In the genomic region with DNA sequence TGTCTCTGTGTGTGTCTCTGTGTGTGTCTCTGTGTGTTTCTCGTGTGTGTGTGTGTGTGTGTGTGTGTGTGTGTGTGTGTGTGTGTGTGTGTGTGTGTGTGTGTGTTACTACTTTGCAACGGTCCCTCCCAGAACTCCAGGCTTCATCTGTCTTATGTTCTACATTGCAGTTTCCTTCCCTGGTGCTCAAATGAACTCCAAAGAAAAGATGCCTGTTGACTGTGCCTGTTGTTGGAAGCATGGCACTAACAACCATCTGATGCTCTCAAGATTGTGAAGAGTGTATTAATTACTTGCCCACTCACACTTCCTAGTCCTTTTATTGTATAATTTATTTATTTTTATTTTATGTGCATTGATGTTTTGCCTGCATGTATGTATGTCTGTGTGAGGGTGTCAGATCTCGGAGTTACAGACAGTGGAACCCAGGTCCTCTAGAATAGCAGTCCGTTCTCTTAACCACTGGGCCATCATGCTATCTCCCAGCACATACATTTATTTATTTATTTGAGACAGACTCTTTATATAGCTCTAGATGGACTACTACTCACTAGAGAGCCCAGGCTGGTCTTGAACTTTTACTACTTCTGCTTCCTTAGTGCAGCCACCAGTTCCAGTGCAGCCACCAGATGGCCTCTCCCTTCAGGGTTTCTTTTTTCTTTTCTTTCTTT, we compare ENCODE assay signal across 8 mouse cellular contexts. TPM values are rescaled to one million over a fixed set of nuclear protein-coding genes. Genes with fewer than 3 reads are reported as not detected.
DNase-seq lines count a peak whose midpoint lies in the region; ATAC-seq and TF ChIP-seq lines count a peak whose summit lies in the region.

No protein-coding gene starts in this region.

- no peak for TF ChIP-seq CTCF in layer of hippocampus, adult 2 months (conservative IDR thresholded peaks at IDR 0.05)

- no peaks in the 10 kb centered on the region for H3K27me3 ChIP-seq in embryonic facial prominence, embryonic 13.5 days
- no peaks in the 10 kb centered on the region for H3K27me3 ChIP-seq in intestine, embryonic 16.5 days (replicated peaks; ENCODE audit: control insufficient read depth, insufficient read depth, low read length)
- no peaks in the 10 kb centered on the region for H3K27me3 ChIP-seq in neural tube, embryonic 13.5 days

- H3K9me3 ChIP-seq in embryonic facial prominence, embryonic 13.5 days: no peaks in the 10 kb centered on the region
- no peaks in the 10 kb centered on the region for H3K9me3 ChIP-seq in intestine, embryonic 16.5 days (ENCODE audit: control insufficient read depth, low read length)
- H3K9me3 ChIP-seq in neural tube, embryonic 13.5 days: no peaks in the 10 kb centered on the region

- 0 out of 2 replicates have a peak, but pooled peaks have one; percentile 1 for ATAC-seq in embryonic facial prominence, embryonic 13.5 days (ENCODE audit: insufficient number of reproducible peaks, insufficient read depth, low FRiP score, low TSS enrichment, low read depth)
- peak; percentile 38 for ATAC-seq in intestine, embryonic 16.5 days
- ATAC-seq in neural tube, embryonic 13.5 days (ENCODE audit: low read depth): peak; percentile 21; the same call in 1 of the 2 replicates

- no peak overlapping the region for H3K27ac ChIP-seq in layer of hippocampus, adult 2 months
- peak overlapping the region; percentile 81; the same call in 1 of the 2 replicates for H3K27ac ChIP-seq in embryonic facial prominence, embryonic 13.5 days
- H3K27ac ChIP-seq in intestine, embryonic 16.5 days (ENCODE audit: low read length): no peak overlapping the region
- H3K27ac ChIP-seq in neural tube, embryonic 13.5 days (replicated peaks): peak overlapping the region; percentile 77; the same call in 1 of the 2 replicates

- 95% methylated on average over 2 of the region's 4 CpGs for WGBS in embryonic facial prominence, embryonic 13.5 days
- WGBS in intestine, embryonic 16.5 days: 45% methylated on average over 4 of the region's 4 CpGs
- 67% methylated on average over 3 of the region's 4 CpGs for WGBS in neural tube, embryonic 13.5 days

- H3K4me1 ChIP-seq in embryonic facial prominence, embryonic 13.5 days: peaks cover 8% of the 10 kb centered on the region
- peaks cover 6% of the 10 kb centered on the region; the same call in 1 of the 2 replicates for H3K4me1 ChIP-seq in intestine, embryonic 16.5 days (ENCODE audit: control insufficient read depth, insufficient read depth, low read length)
- peaks cover 17% of the 10 kb centered on the region for H3K4me1 ChIP-seq in neural tube, embryonic 13.5 days (replicated peaks)

- peak overlapping the region; percentile 96 for H3K9ac ChIP-seq in embryonic facial prominence, embryonic 13.5 days
- peak overlapping the region; percentile 95; the same call in 1 of the 2 replicates for H3K9ac ChIP-seq in intestine, embryonic 16.5 days (ENCODE audit: low read depth, low read length)
- peak overlapping the region; percentile 83 for H3K9ac ChIP-seq in neural tube, embryonic 13.5 days

- no peak for DNase-seq in layer of hippocampus, adult 2 months (ENCODE audit: low spot score in 2 of 2)
- no peak for DNase-seq in layer of hippocampus, adult 9-11 months
- DNase-seq in left cerebral cortex, adult 9 months (ENCODE audit: low spot score in 2 of 2): no peak
- DNase-seq in cerebellum, adult 9-11 months: no peak
- no peak for DNase-seq in urinary bladder, postnatal 25 days (ENCODE audit: low spot score)

- peak overlapping the region; percentile 65 for H3K4me2 ChIP-seq in embryonic facial prominence, embryonic 13.5 days
- H3K4me2 ChIP-seq in intestine, embryonic 16.5 days (ENCODE audit: low read depth, low read length): peak overlapping the region; percentile 64
- peak overlapping the region; percentile 72 for H3K4me2 ChIP-seq in neural tube, embryonic 13.5 days

- H3K36me3 ChIP-seq in embryonic facial prominence, embryonic 13.5 days: no peaks in the 10 kb centered on the region
- no peaks in the 10 kb centered on the region for H3K36me3 ChIP-seq in intestine, embryonic 16.5 days (ENCODE audit: control insufficient read depth, insufficient read depth, low read length)
- no peaks in the 10 kb centered on the region for H3K36me3 ChIP-seq in neural tube, embryonic 13.5 days

- peak overlapping the region; percentile 40 for H3K4me3 ChIP-seq in layer of hippocampus, adult 2 months
- H3K4me3 ChIP-seq in embryonic facial prominence, embryonic 13.5 days: peak overlapping the region; percentile 87
- peak overlapping the region; percentile 91 for H3K4me3 ChIP-seq in intestine, embryonic 16.5 days (ENCODE audit: low read length)
- peak overlapping the region; percentile 88 for H3K4me3 ChIP-seq in neural tube, embryonic 13.5 days

RNA-seq across cellular contexts. Expression of a gene that starts 0.5 kb away (rescaled TPM):
- total RNA-seq in layer of hippocampus, adult 2 months (2021): 10 to 100 TPM; 31.7 to 40.8 TPM
- 42.2 and 44.9 TPM in 2 replicates for polyA plus RNA-seq in embryonic facial prominence, embryonic 13.5 days (2015; fragmentation: Nextera tagmentation; extraction: Ambion mirVana)
- polyA plus RNA-seq in intestine, embryonic 16.5 days (2015; fragmentation: Nextera tagmentation; extraction: Ambion mirVana): 15.8 and 17.2 TPM in 2 replicates
- 26.8 and 27.4 TPM in 2 replicates for polyA plus RNA-seq in neural tube, embryonic 13.5 days (2015; fragmentation: Nextera tagmentation; extraction: Ambion mirVana)

Comparison
In these comparisons a context has a peak if more than half of its experiments do, and no peak if none do; other contexts are left out.
1. H3K27ac ChIP-seq: peak in embryonic facial prominence, embryonic 13.5 days (single experiment) and neural tube, embryonic 13.5 days (single experiment); none in layer of hippocampus, adult 2 months (single experiment) and intestine, embryonic 16.5 days (single experiment).
2. H3K4me3 ChIP-seq: peak in every context shown above with its lines; median percentile 91 in intestine, embryonic 16.5 days; 88 in neural tube, embryonic 13.5 days; 87 in embryonic facial prominence, embryonic 13.5 days; 40 in layer of hippocampus, adult 2 months.
3. Peak in every context shown above with its lines, with median percentiles within 50 percentile points of each other: ATAC-seq, H3K4me2 ChIP-seq and H3K9ac ChIP-seq.